Mouse (Mus musculus): ENCODE results near the gene Nacc2.

Gene Nacc2

DNA sequence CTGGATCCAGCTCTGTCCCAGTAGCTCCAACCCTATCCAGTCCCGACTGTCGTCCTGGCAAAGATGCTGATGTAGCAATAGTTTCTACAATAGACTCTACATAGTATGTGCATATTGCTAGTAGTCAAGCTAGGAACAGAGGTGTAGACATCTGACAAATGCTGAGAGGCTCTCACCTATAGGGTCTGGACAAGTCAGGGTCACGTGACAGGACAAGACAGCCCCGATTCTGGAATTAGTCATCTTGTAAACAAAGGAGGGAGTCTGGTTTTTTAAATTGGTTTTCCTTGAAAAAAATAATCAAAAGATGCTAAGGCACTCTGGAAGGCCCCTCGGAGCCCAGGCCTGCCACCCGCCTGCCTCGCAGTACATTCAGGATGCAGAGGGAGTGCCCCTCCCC lies 66.0 kb downstream of the Nacc2 start:
- no peak for DNase-seq (ENCODE audit: extremely low read depth, low read depth, low spot score)

DNA sequence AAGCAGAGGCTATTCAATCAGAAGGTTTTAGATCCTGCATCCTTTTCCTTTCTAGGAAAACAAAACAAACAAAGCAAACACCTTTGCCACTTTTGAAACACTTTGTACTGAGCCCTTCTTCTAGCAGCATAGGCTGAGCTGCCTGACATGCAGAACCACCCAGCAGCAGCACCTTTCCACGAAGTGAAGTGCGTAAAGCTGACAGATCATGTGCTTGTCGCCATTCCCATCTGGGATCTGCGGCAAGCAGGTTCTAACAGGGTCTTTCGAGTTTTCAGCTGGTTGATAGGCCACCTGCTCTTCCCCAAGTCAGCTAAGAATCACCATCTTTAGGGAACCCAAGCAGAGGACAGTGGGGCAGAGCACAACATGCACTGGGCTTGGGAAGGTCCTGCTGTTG lies 66.8 kb downstream of the Nacc2 start:
- no peak for DNase-seq (ENCODE audit: extremely low read depth, low read depth, low spot score)

DNA sequence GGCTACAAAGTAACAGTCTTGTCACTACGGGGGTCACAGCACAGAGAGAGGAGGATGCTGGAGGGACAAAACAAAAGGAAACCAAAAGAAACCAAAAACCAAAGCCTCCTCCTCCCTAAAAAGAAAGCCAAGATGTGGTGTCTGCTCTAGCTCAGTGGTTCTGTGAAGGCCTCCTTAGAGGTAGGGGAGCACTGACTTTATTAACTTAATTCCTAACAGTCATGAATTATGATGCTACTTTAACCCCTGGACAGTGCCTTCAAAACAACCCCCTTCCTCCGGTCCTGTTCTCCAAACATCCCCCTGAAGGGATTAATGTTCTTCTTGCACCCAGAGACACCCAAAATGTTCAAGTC lies 67.3 kb downstream of the Nacc2 start:
- no peak for DNase-seq (ENCODE audit: extremely low read depth, low read depth, low spot score)

DNA sequence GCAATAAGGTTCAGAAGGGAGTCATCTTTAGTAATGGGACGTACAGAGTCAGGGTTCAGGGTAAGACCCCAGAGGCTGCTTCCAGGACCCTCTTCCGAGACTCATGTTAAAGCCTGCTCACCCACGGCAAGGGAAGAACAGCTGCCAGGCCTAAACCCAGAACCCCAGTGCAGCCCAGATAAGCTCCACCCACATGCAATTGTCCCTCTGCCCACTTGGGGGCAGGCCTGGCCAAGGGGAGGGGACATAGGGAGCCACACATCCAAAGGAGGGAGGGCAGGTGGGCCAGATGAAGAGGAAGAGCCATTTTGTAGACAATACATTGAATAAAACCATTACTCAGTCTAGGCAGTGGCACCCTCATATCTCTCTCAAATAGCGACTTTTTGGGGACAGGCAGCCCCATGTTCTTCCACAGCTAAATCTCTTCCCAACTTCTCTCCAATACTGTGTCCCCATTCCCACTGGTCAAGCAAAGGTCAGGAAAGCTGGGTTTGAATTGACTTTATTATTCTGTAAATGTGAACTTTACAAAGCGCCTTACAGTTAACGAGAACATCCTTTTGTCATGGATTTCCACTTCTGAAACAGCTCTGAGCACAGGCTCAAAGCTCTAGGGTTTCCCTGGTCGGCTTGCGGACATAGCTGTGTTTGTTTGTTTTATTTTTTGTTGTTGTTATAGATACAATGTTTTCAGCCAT lies 67.8 kb downstream of the Nacc2 start:
- DNase-seq (ENCODE audit: extremely low read depth, low read depth, low spot score): no peak

DNA sequence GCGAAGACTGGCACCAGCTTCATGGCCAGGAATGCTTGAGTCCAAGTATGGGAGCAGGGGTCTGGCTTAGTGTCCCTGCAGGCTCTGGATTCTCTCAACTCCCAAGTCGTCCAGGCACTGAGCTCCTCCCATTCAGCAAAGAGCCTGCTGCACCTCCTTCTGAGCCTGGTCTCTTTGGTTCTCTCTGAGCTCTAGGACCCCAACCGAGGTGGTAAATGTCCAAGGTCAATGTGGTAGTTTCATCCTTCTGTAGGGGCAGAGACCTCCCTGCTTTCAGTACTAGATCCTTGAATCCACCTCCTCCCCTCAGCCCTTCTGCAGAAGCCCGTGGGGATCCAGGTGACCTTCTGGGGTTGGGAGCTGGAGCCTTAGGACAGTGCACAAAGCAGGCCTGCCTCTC lies 70.2 kb downstream of the Nacc2 start:
- no peak for DNase-seq (ENCODE audit: extremely low read depth, low read depth, low spot score)

DNA sequence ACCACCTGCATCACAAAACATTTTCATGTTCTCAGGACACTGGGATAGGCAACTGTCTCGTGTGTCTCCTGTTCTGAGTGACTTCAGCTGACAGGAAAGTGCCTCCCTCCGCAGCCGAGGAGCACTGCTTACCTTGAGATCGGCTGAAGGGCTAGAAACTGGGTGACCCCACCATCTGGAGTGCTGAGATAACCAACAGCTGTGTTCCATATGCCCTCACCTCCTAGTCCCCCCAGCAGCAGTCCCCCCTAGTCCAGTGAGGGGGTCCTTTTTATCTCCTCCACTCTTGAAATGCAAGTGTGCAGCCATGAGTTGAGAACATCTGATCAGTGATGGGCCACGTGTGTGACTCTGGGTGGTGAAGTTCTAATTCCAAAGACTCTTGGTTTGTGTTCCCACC lies 74.2 kb downstream of the Nacc2 start:
- DNase-seq (ENCODE audit: extremely low read depth, low read depth, low spot score): no peak

DNA sequence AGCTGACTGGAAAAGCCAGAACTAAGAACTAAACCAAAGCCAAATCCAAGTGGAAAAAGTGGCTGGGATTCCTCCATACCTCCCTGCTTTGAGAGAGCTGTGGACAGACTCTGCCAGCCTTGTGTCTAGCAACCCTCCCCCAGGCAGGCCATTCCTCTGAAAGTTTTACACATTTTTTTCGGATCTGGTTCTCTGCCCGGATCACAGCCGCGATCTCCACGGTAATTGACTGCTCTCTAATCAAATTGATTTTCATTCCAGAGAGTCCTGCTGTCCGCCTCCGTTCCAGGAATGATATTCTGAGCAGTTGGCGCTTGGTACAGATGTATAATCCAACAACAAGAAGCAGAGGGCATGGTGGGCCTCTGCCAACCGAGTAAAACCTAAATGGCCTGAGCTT lies 78.8 kb downstream of the Nacc2 start:
- DNase-seq (ENCODE audit: extremely low read depth, low read depth, low spot score): no peak

DNA sequence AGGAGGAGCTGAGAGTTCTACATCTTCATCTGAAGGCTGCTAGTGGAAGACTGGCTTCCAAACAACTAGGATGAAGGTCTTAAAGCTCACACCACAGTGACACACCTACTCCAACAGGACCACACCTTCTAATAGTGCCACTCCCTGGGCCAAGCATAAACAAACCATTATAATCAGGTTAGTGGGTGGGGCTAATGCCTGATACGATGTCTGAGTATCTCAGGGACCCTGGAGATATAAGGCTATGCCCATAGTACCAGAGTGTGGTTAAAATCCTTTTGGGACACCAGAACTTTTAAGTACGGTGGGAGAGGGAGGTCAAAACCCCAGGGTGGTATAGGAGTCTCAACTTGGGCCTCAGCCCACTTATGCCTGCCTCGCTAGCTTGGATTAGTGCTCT lies 80.4 kb downstream of the Nacc2 start:
- no peak for DNase-seq (ENCODE audit: extremely low read depth, low read depth, low spot score)

DNA sequence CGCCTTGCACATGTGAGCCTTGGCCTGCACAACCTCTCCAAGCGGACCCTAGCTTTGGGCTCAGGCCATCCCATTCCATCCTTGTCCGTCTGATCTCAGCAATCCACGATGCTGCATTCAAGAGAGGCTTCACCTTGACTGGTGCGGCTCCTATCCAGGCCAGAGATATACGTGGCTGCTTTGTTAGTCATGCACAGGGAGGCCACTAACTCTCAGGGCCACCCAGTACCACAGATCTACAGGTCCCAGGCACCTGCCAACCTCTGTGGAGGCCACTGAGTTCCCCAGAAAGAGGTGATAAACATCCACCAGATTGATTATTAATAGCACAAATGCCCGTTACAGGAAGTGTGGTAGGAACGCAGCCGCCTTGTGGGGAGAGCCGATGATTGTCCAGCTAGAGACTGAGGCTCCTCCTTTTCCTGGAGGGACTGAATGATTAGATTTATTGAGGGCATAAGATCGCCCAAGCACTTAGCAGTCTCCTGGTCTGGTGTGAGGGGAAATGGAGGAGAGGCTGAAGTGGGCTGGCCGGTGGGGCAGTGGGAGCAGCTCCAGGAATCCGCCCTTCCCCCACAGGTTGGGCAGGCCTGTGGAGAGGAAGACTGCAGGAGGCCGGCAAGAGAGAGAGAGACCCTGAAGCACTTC lies 81.7 kb downstream of the Nacc2 start:
- DNase-seq (ENCODE audit: extremely low read depth, low read depth, low spot score): no peak

DNA sequence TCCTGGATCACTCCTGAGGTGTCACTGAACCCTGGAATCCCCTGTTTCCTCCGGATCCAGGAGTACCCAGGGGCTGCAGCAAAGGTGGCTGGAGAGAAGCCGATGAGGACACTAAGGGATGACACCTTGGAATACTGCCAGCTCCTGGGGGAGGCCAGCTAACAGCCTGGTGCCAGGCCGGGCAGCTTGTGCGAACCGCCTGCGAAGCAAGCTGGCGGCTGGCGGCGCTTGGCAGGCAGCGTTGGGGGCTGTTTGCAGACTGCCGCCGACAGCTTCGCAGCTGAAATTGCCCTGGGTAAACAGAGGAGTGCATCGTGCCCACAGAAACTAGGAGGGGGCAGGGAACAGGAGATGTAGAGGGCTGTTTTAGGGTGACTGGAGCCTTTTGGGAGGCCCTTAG lies 83.1 kb downstream of the Nacc2 start:
- no peak for DNase-seq (ENCODE audit: extremely low read depth, low read depth, low spot score)

DNA sequence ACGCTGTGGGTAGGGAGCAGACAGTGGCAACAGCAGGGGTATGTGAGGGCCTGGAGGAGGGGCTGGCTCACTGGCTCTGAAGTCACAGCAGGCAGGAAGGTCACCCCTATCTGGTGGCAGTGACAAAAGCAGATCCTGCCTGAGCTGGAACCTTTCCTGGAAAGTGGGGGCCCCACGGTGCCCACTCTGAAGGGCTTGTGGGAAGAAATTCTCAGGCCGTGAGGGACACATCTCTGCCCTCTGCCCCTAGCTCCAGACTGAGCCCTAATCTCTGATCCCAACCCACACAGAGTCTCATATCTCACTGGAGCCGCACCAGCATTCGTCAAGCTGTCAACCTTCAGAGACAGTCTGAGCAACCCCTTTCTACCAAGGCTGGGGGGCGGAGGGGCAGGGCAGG lies 85.6 kb downstream of the Nacc2 start:
- DNase-seq (ENCODE audit: extremely low read depth, low read depth, low spot score): no peak

DNA sequence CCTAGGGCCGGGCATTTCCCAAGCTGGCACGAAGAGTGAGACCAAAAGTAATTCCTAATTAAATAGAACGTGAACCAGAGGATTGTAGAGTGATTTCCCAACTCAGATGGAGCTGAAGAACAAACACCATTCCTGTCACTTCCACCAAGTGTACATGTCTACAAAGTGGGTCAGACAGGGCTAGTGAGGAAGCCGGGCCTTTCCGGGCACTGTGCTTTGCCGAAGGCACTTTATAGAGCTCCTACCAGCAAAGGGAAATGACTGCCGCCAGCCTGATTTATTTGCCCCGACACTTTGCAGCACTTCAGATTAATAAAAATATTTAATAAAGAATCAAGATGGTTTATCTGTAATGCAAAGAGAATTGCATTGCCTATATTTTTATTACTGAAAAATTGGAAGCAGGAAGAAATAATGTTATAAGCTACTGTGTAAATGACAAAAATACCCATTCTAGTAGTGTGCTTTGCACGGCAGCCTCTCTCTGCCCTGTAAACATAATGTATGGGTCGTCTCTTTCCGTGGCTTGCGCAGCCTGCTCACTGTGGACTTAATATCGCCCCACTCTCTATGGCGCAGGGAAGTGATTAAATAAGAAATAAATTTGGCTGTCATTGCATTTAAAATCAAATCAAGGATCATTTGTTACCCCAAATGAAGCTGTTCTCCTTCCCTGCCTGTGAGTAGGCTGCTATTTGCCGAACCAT lies 88.5 kb downstream of the Nacc2 start:
- no peak for DNase-seq (ENCODE audit: extremely low read depth, low read depth, low spot score)

DNA sequence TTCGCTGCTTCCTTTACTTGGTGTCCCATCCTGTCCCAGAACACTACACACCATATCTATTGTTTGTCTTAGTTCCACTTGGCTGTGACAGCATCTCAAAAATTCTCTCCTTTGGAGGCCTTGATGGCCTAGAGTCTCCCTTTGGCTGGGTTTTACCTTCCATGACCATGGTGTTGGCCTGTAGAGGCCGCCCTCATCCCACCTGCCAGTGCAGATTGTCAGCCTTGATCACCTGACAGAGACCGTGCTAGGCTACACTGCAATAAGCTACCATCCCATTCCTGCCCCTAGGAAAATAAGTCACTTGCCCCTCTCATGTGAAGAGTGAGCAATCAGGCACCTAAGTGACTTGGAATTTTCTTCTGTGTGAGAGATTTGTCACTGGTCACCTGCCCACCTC lies 92.7 kb downstream of the Nacc2 start:
- no peak for DNase-seq (ENCODE audit: extremely low read depth, low read depth, low spot score)

DNA sequence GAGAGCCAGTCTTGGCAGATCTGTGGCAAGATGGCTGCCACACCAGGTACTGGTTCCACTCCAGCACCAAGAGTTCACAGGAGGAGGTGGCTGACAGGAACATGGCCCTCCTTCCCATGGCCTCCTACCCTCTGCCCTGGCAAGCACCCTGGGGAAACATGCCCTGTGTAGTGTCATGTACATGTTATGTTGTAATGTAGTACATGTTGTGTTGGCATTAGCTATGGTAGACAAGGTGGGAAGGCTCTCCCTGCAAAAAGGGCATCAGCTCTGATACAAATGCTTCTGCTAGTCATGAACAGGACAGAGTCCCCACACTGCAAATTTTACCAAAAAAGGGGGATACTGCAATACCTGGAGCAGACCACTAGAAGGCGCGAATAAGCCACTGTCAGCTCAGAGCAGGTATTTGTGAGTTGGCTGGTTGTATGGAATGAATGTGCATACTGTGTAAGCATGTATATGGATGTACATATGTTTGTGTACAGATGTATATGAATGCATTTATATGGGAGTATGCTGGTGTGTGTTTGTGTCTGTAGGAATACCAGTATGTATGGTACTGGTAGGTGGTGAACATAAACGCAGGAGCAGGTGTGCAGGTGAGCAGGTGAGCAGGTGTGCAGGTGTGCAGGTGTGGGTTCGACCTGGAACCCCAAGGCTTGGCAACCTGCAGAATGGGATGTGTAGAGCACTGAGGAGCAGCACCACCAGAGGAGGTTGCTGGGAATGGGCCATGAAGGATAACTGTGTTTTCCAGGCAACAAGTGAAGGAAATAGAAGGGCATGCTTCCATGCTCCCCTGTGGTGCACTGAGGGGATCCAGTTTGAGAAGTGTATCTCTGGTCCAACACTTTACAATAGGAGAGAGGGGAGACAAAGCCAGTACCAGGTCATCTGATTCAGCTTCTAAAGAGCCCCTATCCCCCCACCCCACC lies 98.6 kb downstream of the Nacc2 start:
- DNase-seq (ENCODE audit: extremely low read depth, low read depth, low spot score): no peak

DNA sequence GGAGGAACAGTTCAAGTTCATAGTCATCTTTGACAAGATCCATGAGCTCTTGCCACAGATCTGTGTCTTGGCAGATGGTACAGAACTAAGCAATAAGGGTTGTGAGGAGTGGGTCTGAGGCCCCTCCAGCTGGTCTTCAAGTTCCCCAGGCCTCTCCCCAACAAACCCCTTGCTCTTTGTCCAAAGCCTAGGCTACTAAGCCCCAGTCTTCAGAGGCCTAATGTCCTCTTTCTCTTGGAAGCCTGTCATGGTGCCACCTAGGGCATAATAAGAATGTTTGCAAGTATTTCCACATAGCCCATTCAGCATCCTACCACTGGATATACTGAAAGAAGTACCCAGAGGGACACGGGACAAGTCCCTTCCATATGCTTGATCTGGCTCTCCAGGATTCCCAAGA lies 100.4 kb downstream of the Nacc2 start:
- no peak for DNase-seq (ENCODE audit: extremely low read depth, low read depth, low spot score)

DNA sequence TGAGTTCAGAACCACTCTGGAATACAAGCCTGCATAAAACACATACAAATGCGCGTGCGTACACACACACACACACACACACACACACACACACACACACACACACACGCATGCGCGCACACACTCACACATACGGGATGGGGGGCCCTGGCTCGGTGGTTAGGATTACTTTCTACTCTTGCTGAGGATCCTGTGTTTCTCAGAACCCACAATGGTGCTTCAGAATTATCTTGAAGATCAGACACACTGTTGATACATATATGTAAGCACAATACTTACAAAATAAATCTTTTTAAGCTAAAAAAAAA lies 100.8 kb downstream of the Nacc2 start:
- DNase-seq (ENCODE audit: extremely low read depth, low read depth, low spot score): no peak

DNA sequence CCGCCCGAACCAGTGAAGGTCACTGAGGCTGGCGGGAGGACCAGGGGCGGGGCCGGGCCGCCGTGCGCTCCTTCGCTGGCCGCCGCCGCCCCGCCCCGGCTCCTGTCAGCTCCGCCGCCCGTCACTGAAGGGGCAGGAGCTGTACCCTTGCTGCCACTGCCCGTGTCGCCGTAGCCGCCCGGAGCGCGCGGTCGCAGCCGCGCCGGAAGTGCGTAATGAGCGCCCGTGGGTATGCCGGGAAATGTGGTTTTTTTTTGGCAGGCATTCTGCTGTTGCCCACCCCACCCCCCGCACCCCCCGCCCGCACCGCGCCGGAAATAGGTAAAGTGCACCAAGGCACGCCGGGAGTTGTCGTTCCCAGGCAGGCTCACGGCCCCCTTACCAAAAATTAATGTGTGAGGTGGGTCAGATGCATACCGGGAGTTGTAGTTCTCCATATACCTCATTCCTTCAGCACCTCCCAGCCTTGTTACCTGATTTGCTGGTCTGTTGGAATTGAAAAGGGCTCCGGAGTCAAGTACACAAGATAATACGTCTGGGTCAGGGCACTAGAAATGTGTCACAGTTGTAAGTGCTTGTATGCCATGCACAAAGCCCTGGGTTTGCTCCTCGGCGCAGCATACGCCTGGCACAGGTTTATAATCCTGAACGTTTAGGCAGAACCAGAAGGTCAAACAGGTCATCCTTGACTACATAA lies 101.3 kb downstream of the Nacc2 start, which contains the start of gene Ubac1:
Gene Ubac1 (minus strand): TSS at position 187 of the 697 bp plus-strand sequence.
- peak; percentile 19 for DNase-seq (ENCODE audit: extremely low read depth, low read depth, low spot score)

DNA sequence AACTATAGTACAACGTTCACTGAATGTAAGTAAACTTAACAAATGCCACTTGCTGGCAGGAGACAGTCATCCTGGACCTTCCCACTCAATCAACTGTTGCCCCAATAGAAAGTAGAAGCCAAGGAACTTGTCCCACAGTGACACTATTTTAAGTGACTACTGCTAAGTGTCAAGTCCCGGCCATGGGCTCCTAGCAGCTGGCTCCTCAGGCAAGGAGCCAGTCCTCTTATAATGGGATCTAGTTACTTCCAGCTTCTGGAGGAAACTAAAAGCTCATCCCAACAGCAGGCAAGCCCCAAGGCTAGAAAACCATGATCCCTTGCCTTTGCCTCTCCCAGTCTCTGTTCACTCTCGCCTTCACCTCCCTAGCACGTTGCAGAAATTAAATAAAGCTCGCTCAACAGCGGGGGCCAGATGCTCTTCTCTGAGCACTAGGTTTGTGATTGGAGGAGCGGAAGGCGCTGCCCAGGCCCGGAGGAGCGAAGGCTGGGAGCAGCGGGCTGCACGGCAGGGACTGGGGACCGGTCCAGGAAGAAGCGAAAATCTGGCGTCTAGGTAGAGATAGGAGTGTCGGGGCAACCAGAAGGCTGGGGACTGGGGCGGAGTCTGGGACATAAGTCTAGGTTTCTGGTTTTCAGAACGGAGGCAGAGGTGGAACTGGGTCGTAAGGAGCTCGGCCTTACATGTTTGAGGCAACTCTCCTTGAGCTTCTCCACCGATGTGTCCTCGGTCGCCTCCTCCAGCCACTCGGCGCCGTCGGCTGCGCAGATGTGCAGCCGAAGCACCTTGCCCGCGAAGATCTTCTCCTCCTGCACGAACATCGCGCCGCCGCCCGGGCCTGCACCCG lies 102.1 kb downstream of the Nacc2 start:
- DNase-seq (ENCODE audit: extremely low read depth, low read depth, low spot score): no peak

DNA sequence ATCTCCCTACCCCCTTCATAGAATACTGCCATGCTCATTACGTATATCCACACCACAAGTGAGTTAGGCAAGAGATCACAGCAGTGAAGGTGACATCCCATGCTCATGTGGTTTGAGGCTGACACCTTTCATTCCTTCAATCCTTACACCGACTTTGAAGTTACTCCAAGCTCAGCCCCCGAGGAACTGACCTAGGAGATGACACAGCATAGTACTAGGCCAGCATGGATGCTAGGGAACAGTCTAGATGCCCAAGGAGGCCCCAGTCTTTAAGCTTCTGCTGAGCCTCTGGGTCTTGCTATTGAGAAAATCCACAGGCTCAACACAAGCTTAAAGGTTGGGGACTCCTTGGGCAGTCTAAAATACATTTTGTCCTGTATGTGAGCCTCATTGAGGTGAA lies 103.1 kb downstream of the Nacc2 start:
- DNase-seq (ENCODE audit: extremely low read depth, low read depth, low spot score): no peak

DNA sequence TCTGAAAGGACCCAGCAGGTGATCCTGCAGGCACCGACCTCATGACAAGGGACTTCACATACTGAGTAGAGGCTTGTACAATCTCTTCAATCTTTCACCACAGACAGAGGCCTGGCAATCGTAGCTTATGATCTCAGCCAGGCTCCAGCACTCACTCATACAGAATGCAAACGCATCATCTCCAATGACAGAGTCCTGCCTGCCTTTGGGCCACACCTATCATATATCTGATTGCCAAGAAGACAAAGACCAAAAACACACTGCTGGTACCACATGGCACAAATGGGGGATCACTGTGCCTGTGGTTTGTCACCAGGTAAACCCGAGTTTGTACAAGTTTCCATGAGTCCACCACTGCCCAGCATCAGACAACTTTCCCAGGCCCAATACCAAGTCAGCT lies 105.7 kb downstream of the Nacc2 start:
- no peak for DNase-seq (ENCODE audit: extremely low read depth, low read depth, low spot score)
